Mouse (Mus musculus): ENCODE measurements around the gene Zfp945.
"Not testable (repeated sequence)": the region's sequence is repeated elsewhere in the genome, so short reads cannot be mapped to it uniquely, and the experiment has no call there.

The Zfp945 gene

GRCm38 (mm10) chr17:22866845-22867481, at the start of gene Zfp945:
Zfp945 (minus strand) TSS chr17:22867134.
- DNase-seq (ENCODE audit: low read depth), result peak; percentile 26

DNA sequence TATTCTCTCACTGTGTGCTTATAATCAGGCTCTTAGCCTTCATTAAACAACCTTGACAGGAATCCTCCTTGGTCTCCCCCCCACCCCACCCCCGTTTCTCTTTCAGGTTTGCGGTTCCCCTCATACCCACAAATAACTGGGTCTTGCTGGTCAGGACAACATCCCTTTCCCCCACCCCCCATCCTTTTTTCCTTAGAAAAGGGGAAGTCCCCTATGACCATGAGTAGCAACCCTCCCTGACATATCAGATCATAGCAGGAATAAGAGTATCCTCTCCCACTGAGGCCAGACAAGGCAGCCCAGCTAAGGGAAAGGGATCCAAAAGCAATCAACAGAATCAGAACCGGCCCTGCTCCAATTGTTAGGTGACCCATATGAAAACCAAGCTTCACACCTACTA, 21.4 kb upstream of the Zfp945 start:
- no peak for DNase-seq (ENCODE audit: low read depth)

DNA sequence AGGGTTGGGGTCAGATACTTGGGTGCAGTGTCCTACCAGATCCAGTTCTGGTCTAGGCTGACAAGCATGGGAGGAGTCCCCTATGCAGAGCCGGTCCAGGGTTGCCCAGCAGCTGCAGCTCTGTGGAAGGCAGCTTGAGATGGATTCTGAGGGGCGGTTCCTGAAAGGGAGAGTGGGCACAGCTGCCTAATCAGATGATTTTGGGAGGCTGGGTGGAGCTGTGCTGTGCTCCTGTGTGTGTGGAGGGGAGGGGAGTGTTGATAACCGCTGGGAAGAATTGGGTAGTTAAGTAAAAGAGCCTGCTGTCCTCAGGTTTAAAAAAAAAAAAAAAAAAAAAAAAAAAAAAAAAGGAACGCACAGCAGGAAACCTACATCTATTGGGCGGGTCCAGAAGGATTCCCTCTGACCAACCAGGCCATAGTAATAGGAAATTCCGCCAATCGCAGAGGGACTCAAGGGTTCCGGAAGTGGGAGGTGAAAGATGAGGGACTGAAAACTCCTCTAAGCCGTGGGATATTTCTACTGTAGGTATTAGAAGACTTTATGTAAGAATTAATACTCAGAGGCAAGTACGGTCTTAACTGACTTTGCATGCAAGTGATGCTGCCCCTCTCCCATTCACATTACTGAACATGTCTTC, 17.2 kb upstream of the Zfp945 start:
- DNase-seq (ENCODE audit: low read depth), result no peak

DNA sequence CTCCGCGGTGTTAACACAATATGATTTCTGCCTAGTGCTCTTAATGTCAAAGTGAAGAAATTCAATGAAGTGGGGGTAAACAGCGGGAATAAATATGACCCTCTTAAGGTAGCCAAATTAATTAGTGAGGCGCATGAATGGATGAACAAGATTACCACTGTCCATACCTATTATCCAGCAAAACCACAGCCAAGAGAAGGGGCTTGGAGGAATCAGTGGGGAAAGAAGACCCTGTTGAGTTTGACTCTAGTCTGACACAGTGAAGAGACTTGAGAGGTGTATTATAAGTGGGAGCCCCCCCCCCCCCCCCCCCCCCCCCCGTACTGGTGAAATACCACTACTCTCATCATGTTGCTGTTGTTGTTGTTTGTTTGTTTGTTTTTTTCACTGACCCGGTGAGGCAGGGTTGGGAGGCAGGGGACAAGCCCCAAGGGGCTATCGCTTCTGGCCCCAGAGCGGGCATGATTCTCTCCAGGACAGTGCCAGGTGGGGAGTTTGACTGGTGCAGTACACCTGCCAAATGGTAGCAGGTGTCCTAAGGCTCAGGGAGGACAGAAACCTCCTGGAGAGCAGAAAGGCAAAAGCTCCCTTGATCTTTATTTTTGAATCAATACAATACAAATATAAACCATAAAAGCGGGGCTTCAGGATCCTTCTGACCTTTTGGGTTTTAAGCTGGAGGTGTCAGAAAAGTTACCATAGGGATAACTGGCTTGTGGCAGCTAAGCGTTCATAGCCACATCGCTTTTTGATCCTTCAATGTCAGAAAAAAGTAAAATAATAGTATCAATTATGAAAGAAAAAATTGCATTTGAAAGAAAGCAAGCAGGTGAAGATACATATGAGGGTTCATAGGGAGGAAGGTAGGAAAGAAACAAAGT, 10.7 kb upstream of the Zfp945 start:
- DNase-seq (ENCODE audit: low read depth), result no peak

GRCm38 (mm10) chr17:22876316-22876715, 9.4 kb upstream of the Zfp945 start:
- DNase-seq (ENCODE audit: low read depth), result no peak

GRCm38 (mm10) chr17:22875549-22875948, 8.6 kb upstream of the Zfp945 start:
- not testable (repeated sequence) for DNase-seq (ENCODE audit: low read depth)

GRCm38 (mm10) chr17:22866421-22866844, 501 bp downstream of the Zfp945 start:
- DNase-seq (ENCODE audit: low read depth), result peak; percentile 14

DNA sequence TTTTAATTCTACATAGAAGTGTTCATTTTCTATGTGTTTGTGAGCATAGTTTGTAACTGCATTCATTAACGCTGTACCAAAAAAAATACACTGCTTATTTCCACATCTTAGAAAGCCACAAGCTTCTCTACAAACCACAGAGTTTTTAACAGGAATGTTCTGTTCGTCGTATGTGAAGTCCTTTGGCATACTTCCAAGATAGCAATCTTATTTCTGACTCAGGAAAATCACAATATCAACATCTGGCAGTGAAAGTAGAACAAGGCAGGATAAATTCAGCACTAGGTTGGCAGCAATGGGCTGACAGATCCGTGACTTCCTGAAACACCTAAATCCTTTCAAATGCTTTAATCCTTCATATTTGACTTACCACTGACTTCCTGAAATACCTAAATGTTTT, 45.8 kb downstream of the Zfp945 start:
- DNase-seq (ENCODE audit: low read depth), result no peak

DNA sequence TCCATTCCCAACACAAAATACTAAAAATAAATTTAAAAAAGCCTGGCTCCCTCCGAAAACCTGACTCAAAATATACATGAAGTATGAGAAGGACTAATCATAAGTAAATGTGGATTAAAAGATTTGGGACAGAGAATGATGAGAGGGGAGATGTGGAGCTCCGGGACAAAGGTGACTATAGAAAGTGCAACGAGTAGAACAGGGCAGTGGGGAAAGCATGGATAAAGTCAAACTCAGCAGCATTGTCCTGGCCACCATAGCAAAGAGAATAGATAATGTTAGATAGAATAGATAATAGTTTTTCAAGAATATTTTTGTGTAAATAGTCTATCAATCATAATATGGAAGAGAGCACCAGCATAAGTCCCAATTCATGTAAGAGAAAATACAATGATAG, 48.7 kb downstream of the Zfp945 start:
- no peak for DNase-seq (ENCODE audit: low read depth)

- DNase-seq (ENCODE audit: low read depth), result peak; percentile 56
Observed at GRCm38 (mm10) chr17:22817471-22818198, 49.3 kb downstream of the Zfp945 start.

GRCm38 (mm10) chr17:22799707-22800106, 67.2 kb downstream of the Zfp945 start:
- peak; percentile 8 for DNase-seq (ENCODE audit: low read depth)

Data from c-Kit-positive CD71-negative TER-119-negative erythroid progenitor cells, embryonic 14.5 days (primary cell).